Mouse (Mus musculus) testis, adult 2 months (tissue): ENCODE measurements around the gene Mrpl39.

Experiments used
- CTCF ChIP-seq: fragments of 200-500 bp; IDR thresholded peaks from 2 replicates; pipeline ENCODE4 v1.5.1; 2012; ENCODE audit warnings: low read depth, mild to moderate bottlenecking, inconsistent platforms, low read length, moderate library complexity; ENCODE audit not compliant: control insufficient read depth, insufficient read depth, insufficient replicate concordance
- POLR2A ChIP-seq: fragments of 200-500 bp; IDR thresholded peaks from 2 replicates; pipeline ENCODE4 v1.6.1; 2012; ENCODE audit warnings: low read depth, mild to moderate bottlenecking, inconsistent platforms, low read length, moderate library complexity; ENCODE audit not compliant: control insufficient read depth

GRCm38 (mm10) chr16:84720670-84721069, 14.9 kb downstream of the Mrpl39 start:
- no peak for TF ChIP-seq CTCF
- TF ChIP-seq POLR2A: no peak
